Mouse (Mus musculus) ES-E14 (cell line): ENCODE measurements at regions not wholly inside any gene's neighbourhood (a gene's known extent, or its start where the extent isn't known, plus 50 kb on each side); places are given as distances from the start of the nearest gene placed in this dataset.

Source experiments
- DNase-seq: peaks from one replicate; pipeline ENCODE4 v3.0.0-alpha.2; 2013; ENCODE audit warnings: low read depth, low spot score
- H3K27ac ChIP-seq: 2 replicates; pipeline ENCODE4 v1.5.1; 2012; ENCODE audit warnings: low read depth, mild to moderate bottlenecking, low read length, moderate library complexity, mixed read lengths; ENCODE audit not compliant: poor library complexity, insufficient read depth, severe bottlenecking
- H3K36me3 ChIP-seq: 2 replicates; pipeline ENCODE4 v1.6.1; 2012; ENCODE audit warnings: mild to moderate bottlenecking, low read length, moderate library complexity, mixed read lengths; ENCODE audit not compliant: control insufficient read depth, poor library complexity, insufficient read depth, severe bottlenecking
- H3K4me1 ChIP-seq, 2 experiments: fragments of 150-350 bp in 1 of 2; sonication (generic) in 1 of 2; 2 replicates each; pipeline ENCODE4 v1.6.1; 2012; ENCODE audit warnings: low read length in 2 of 2, mild to moderate bottlenecking in 1 of 2, mixed read lengths in 1 of 2; ENCODE audit not compliant: control insufficient read depth in 2 of 2, insufficient read depth in 2 of 2, poor library complexity in 1 of 2
- H3K4me3 ChIP-seq, 2 experiments: fragments of 150-350 bp in 1 of 2; sonication (generic) in 1 of 2; 2 replicates each; pipeline ENCODE4 v1.5.1; 2012; ENCODE audit warnings: low read length in 2 of 2, low read depth in 1 of 2, mild to moderate bottlenecking in 1 of 2, mixed read lengths in 1 of 2; ENCODE audit not compliant: insufficient read depth in 1 of 2, poor library complexity in 1 of 2, severe bottlenecking in 1 of 2
- H3K9ac ChIP-seq: 2 replicates; pipeline ENCODE4 v1.6.1; 2012; ENCODE audit warnings: low read depth, mild to moderate bottlenecking, low read length, mixed read lengths; ENCODE audit not compliant: poor library complexity, insufficient read depth, severe bottlenecking
- H3K9me3 ChIP-seq: fragments of 150-350 bp; sonication (generic); 2 replicates; pipeline ENCODE4 v1.6.1; 2012; ENCODE audit warnings: low read depth, mild to moderate bottlenecking, low read length; ENCODE audit not compliant: control insufficient read depth, insufficient read depth
- CHD2 ChIP-seq: IDR thresholded peaks from 2 replicates; pipeline ENCODE4 v1.6.1; 2014; ENCODE audit warnings: mild to moderate bottlenecking, low read depth, low read length, inconsistent platforms
- HCFC1 ChIP-seq: IDR thresholded peaks from 2 replicates; pipeline ENCODE4 v1.6.1; 2012; ENCODE audit warnings: low read length, inconsistent platforms, borderline replicate concordance; ENCODE audit not compliant: insufficient read depth
- MAFK ChIP-seq: IDR thresholded peaks from 2 replicates; pipeline ENCODE4 v1.6.1; 2014; ENCODE audit warnings: mild to moderate bottlenecking, low read depth, low read length, inconsistent platforms; ENCODE audit not compliant: insufficient read depth
- ZC3H11A ChIP-seq: IDR thresholded peaks from 2 replicates; pipeline ENCODE4 v1.6.1; 2012; ENCODE audit warnings: low read depth, mild to moderate bottlenecking, inconsistent platforms, low read length, borderline replicate concordance
- ZNF384 ChIP-seq: IDR thresholded peaks from 2 replicates; pipeline ENCODE4 v1.6.1; 2012; ENCODE audit warnings: low read depth, low read length, inconsistent platforms
- in situ Hi-C, 2 experiments: fragments of 600-800 bp; cut with MboI; formaldehyde crosslinking; loops; one replicate each; pipeline ENCODE4 v1.15.1; 2025; ENCODE audit warnings: low sequenced_read_pairs in 2 of 2, inconsistent platforms in 1 of 2; ENCODE audit not compliant: unreplicated experiment in 2 of 2

GRCm38 (mm10) chr17:62423476-62424385, 457.4 kb downstream of the Efna5 start:
- no peaks in the 10 kb centered on the region for H3K9me3 ChIP-seq
- in situ Hi-C loops, result no loop called here
- H3K4me1 ChIP-seq, result no peaks in the 10 kb centered on the region
- no peak overlapping the region for H3K4me3 ChIP-seq
- DNase-seq, result no peak
- H3K27ac ChIP-seq, result no peak overlapping the region
- no peaks in the 10 kb centered on the region for H3K36me3 ChIP-seq
- TF ChIP-seq MAFK (no peak), ZNF384 (no peak), HCFC1 (no peak), ZC3H11A (no peak), CHD2 (no peak)
- no peak overlapping the region for H3K9ac ChIP-seq

GRCm38 (mm10) chr17:62417584-62417983, 463.5 kb downstream of the Efna5 start:
- Histone ChIP-seq H3K27ac (no peak overlapping the region), H3K9me3 (no peaks in the 10 kb centered on the region), H3K4me3 (no peak overlapping the region), H3K4me1 (no peaks in the 10 kb centered on the region), H3K36me3 (no peaks in the 10 kb centered on the region), H3K9ac (no peak overlapping the region)
- DNase-seq, result no peak
- in situ Hi-C loops, result no loop called here
- no peak for TF ChIP-seq HCFC1
- TF ChIP-seq MAFK, result no peak
- no peak for TF ChIP-seq CHD2
- TF ChIP-seq ZNF384, result no peak
- no peak for TF ChIP-seq ZC3H11A

DNA sequence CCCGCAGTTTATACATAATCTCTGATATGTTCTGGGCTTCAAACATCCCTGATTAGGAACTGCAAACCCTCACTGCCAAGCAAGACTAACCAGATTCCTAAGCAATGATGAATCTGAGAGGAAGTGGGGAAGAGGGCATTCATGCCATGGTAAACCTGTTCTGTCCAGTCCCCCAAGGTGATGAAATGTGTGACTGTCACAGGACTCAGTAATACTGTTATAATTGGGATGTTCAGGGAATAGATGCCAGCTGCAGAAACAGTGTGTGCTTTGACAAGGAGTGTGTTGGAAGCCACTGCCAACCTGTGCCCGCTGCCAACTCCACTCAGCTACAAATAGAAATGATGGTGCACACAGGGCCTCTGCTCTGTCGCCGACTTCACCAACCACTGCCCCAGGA, 466.0 kb downstream of the Efna5 start:
- H3K4me1 ChIP-seq, result no peaks in the 10 kb centered on the region
- DNase-seq, result no peak
- H3K4me3 ChIP-seq, result no peak overlapping the region
- TF ChIP-seq MAFK (no peak), ZNF384 (no peak), HCFC1 (no peak), ZC3H11A (no peak), CHD2 (no peak)
- no peak overlapping the region for H3K9ac ChIP-seq
- no peaks in the 10 kb centered on the region for H3K9me3 ChIP-seq
- in situ Hi-C loops, result no loop called here
- H3K36me3 ChIP-seq, result no peaks in the 10 kb centered on the region
- no peak overlapping the region for H3K27ac ChIP-seq

DNA sequence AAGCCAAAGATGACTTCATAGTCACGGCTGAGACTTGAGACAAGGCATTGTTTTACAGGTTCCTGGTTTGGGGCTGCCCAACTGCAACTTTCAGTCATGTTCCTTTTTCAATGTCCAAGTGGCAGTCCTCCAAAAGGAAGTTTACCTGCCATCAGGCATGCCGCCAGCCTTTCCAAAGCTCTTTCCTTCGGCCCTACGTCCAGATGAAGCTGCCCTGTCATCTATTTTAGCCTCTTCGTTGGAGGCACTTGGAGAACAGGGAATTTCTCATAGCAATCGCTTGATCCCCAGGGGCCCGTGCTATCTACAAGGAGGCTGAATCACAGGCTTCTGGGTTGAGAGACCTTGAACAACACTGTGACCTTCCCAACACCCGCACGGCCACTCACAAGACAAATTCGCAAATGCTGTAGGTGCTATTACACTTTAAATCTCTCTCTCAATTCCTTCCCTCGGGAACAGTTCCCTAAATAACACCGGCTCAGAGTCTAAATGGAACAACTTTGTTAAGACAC, 468.4 kb downstream of the Efna5 start:
- no peak overlapping the region for H3K9ac ChIP-seq
- H3K27ac ChIP-seq, result no peak overlapping the region
- TF ChIP-seq CHD2 (no peak), HCFC1 (no peak), ZNF384 (no peak), ZC3H11A (no peak), MAFK (no peak)
- DNase-seq, result no peak
- H3K9me3 ChIP-seq, result no peaks in the 10 kb centered on the region
- H3K36me3 ChIP-seq, result no peaks in the 10 kb centered on the region
- H3K4me1 ChIP-seq, result no peaks in the 10 kb centered on the region
- in situ Hi-C loops, result no loop called here
- no peak overlapping the region for H3K4me3 ChIP-seq
